12 mouse cellular contexts compared by ENCODE assay signal in genomic region chr2:33877663-33878360, GRCm38 (mm10). TPM values are rescaled to one million over a fixed set of nuclear protein-coding genes. Genes with fewer than 3 reads are reported as not detected.
DNase-seq lines count a peak whose midpoint lies in the region; ATAC-seq and TF ChIP-seq lines count a peak whose summit lies in the region.
"Had no signal": no experiment of that assay in that cellular context is flagged by ENCODE, and none has a peak within 500 bp of the region (broad histone marks: within the 10 kb centered on the region; RNA-seq: fewer than 3 reads in every experiment).

No protein-coding gene starts in this region.

- no peak overlapping the region; the same call in 1 of the 2 replicates for H3K4me2 ChIP-seq in heart, postnatal 0 days (ENCODE audit: low read depth, low read length)
- H3K4me2 ChIP-seq in forebrain, embryonic 12.5 days = no peak overlapping the region
- no peak overlapping the region for H3K4me2 ChIP-seq in limb, embryonic 15.5 days
- H3K4me2 ChIP-seq: embryonic facial prominence, embryonic 15.5 days had no signal

- intact Hi-C loops in heart, postnatal 10 days (cut with DNase I) = no loop called here

- H3K4me1 ChIP-seq in heart, postnatal 0 days (ENCODE audit: control insufficient read depth, insufficient read depth) = peaks cover 10% of the 10 kb centered on the region
- H3K4me1 ChIP-seq in forebrain, embryonic 12.5 days = peaks cover 59% of the 10 kb centered on the region
- H3K4me1 ChIP-seq in limb, embryonic 15.5 days = peaks cover 51% of the 10 kb centered on the region

- H3K9me3 ChIP-seq in heart, postnatal 0 days (replicated peaks; ENCODE audit: control insufficient read depth, low read length) = no peaks in the 10 kb centered on the region
- no peaks in the 10 kb centered on the region for H3K9me3 ChIP-seq in forebrain, embryonic 12.5 days
- H3K9me3 ChIP-seq in limb, embryonic 15.5 days = no peaks in the 10 kb centered on the region
- H3K9me3 ChIP-seq: embryonic facial prominence, embryonic 15.5 days; stomach, embryonic 15.5 days had no signal

- peaks cover 11% of the 10 kb centered on the region for H3K36me3 ChIP-seq in heart, postnatal 0 days (replicated peaks; ENCODE audit: control insufficient read depth, insufficient read depth, low read length)
- peaks cover 21% of the 10 kb centered on the region for H3K36me3 ChIP-seq in forebrain, embryonic 12.5 days (replicated peaks)
- peaks cover 7% of the 10 kb centered on the region for H3K36me3 ChIP-seq in limb, embryonic 15.5 days

- no peak for TF ChIP-seq EP300 in heart, postnatal 0 days (IDR thresholded peaks at IDR 0.05; ENCODE audit: low read depth)

- TF ChIP-seq CTCF in heart, postnatal 0 days (IDR thresholded peaks at IDR 0.05; ENCODE audit: low read depth) = no peak
- no peak for TF ChIP-seq CTCF in brain, embryonic 14.5 days (IDR thresholded peaks at IDR 0.05; ENCODE audit: borderline replicate concordance, extremely low read depth, insufficient read depth, insufficient read length)

- no peak overlapping the region for H3K4me3 ChIP-seq in heart, postnatal 0 days (ENCODE audit: low read depth, low read length)
- H3K4me3 ChIP-seq in forebrain, embryonic 12.5 days (replicated peaks) = no peak overlapping the region
- H3K4me3 ChIP-seq in limb, embryonic 15.5 days = no peak overlapping the region
- H3K4me3 ChIP-seq: embryonic facial prominence, embryonic 15.5 days; myocyte; stomach, embryonic 15.5 days had no signal

- H3K9ac ChIP-seq in heart, postnatal 0 days (replicated peaks; ENCODE audit: low read depth, low read length) = no peak overlapping the region
- peak overlapping the region; percentile 44; the same call in 1 of the 2 replicates for H3K9ac ChIP-seq in forebrain, embryonic 12.5 days
- no peak overlapping the region for H3K9ac ChIP-seq in limb, embryonic 15.5 days
- H3K9ac ChIP-seq: embryonic facial prominence, embryonic 15.5 days; stomach, embryonic 15.5 days had no signal

- no peak for DNase-seq in heart, postnatal 0 days (ENCODE audit: low spot score)
- DNase-seq in heart, postnatal 10 days = no peak
- DNase-seq in brain, embryonic 14.5 days (ENCODE audit: low read depth) = peak; percentile 33
- DNase-seq in urinary bladder, adult 2 months (ENCODE audit: low spot score) = no peak
- DNase-seq in testis, postnatal 10 days (ENCODE audit: low spot score) = no peak
- no peak for DNase-seq in right cerebral cortex, postnatal 25 days
- DNase-seq: heart, adult 18-20 months had no signal

- ATAC-seq in heart, postnatal 0 days (ENCODE audit: insufficient read depth, low read depth) = no peak
- no peak for ATAC-seq in forebrain, embryonic 12.5 days (ENCODE audit: low FRiP score)
- no peak for ATAC-seq in limb, embryonic 15.5 days (ENCODE audit: insufficient number of reproducible peaks, low FRiP score, low TSS enrichment, low read depth)

- H3K27ac ChIP-seq in heart, postnatal 0 days (ENCODE audit: low read depth) = peak overlapping the region; percentile 56; the same call in 1 of the 2 replicates
- H3K27ac ChIP-seq in forebrain, embryonic 12.5 days = peak overlapping the region; percentile 99
- peak overlapping the region; percentile 78 for H3K27ac ChIP-seq in limb, embryonic 15.5 days

- WGBS in heart, postnatal 0 days = 84% methylated on average over 6 of the region's 6 CpGs
- 88% methylated on average over 6 of the region's 6 CpGs for WGBS in forebrain, embryonic 12.5 days
- WGBS in limb, embryonic 15.5 days = 62% methylated on average over 6 of the region's 6 CpGs

- no peak for TF ChIP-seq POLR2A in brain, embryonic 14.5 days (IDR thresholded peaks at IDR 0.05; ENCODE audit: borderline replicate concordance, extremely low read depth, insufficient read depth, insufficient read length, poor library complexity, severe bottlenecking)

- no peaks in the 10 kb centered on the region for H3K27me3 ChIP-seq in heart, postnatal 0 days (ENCODE audit: control insufficient read depth, insufficient read depth, low read length)
- no peaks in the 10 kb centered on the region for H3K27me3 ChIP-seq in forebrain, embryonic 12.5 days
- H3K27me3 ChIP-seq in limb, embryonic 15.5 days = no peaks in the 10 kb centered on the region
- H3K27me3 ChIP-seq: embryonic facial prominence, embryonic 15.5 days; stomach, embryonic 15.5 days had no signal

RNA-seq across cellular contexts. Expression of gene Mvb12b, which starts 9.9 kb away (rescaled TPM):
- 24.7 and 38.7 TPM in 2 replicates for total RNA-seq in heart, postnatal 0 days (2014; rRNA removed; ENCODE audit: low replicate concordance)
- 7.7 and 8.7 TPM in 2 replicates for polyA plus RNA-seq in heart, postnatal 0 days (2015; fragmentation: Nextera tagmentation; extraction: Ambion mirVana)
- total RNA-seq in heart, postnatal 10 days (2021) = 10 to 100 TPM; 26.1 to 26.8 TPM
- polyA plus RNA-seq in brain, embryonic 14.5 days (2012; rRNA removed) = 98.9 and 133 TPM in 2 replicates
- 51.5 and 64.7 TPM in 2 replicates for polyA plus RNA-seq in forebrain, embryonic 12.5 days (2016; fragmentation: Nextera tagmentation; extraction: Ambion mirVana)
- 18.2 and 19.0 TPM in 2 replicates for polyA plus RNA-seq in limb, embryonic 15.5 days (2015; fragmentation: Nextera tagmentation; extraction: Ambion mirVana)
- polyA plus RNA-seq in urinary bladder, adult 2 months (2012; rRNA removed) = 15.1 and 21.0 TPM in 2 replicates
